Mouse (Mus musculus) heart, embryonic 11.5 days (tissue): ENCODE results near the gene Vmn1r113. TPM values are rescaled to one million over a fixed set of nuclear protein-coding genes. Genes with fewer than 3 reads are reported as not detected.
"Not testable (repeated sequence)": the region's sequence is repeated elsewhere in the genome, so short reads cannot be mapped to it uniquely, and the experiment has no call there.

Experiments
- ATAC-seq: fragments of 200-750 bp; cut with Nextera tagmentation; replicated peaks from 2 replicates; pipeline ENCODE4 v1.8.0; 2017; ENCODE audit warnings: moderate library complexity; ENCODE audit not compliant: insufficient number of reproducible peaks, low FRiP score, low TSS enrichment
- H3K27ac ChIP-seq: fragments of 300-500 bp; sonication (generic); 2 replicates; pipeline ENCODE4 v1.5.1; 2014; ENCODE audit warnings: mild to moderate bottlenecking, low read depth, low read length
- H3K27me3 ChIP-seq: fragments of 300-500 bp; sonication (generic); 2 replicates; pipeline ENCODE4 v1.6.1; 2014; ENCODE audit warnings: mild to moderate bottlenecking, low read length, mixed read lengths; ENCODE audit not compliant: control insufficient read depth, insufficient read depth
- H3K36me3 ChIP-seq: fragments of 300-500 bp; sonication (generic); 2 replicates; pipeline ENCODE4 v1.6.1; 2014; ENCODE audit warnings: mild to moderate bottlenecking, low read length, moderate library complexity, mixed read lengths; ENCODE audit not compliant: control insufficient read depth, insufficient read depth
- H3K4me1 ChIP-seq: fragments of 300-500 bp; sonication (generic); 2 replicates; pipeline ENCODE4 v1.6.1; 2014; ENCODE audit warnings: low read length; ENCODE audit not compliant: control insufficient read depth, insufficient read depth
- H3K4me2 ChIP-seq: fragments of 300-500 bp; sonication (generic); 2 replicates; pipeline ENCODE4 v1.6.1; 2014; ENCODE audit warnings: mild to moderate bottlenecking, moderate library complexity
- H3K4me3 ChIP-seq: fragments of 300-500 bp; sonication (generic); 2 replicates; pipeline ENCODE4 v1.5.1; 2014; ENCODE audit warnings: low read depth, low read length
- H3K9ac ChIP-seq: fragments of 300-500 bp; sonication (generic); 2 replicates; pipeline ENCODE4 v1.6.1; 2014; ENCODE audit warnings: mild to moderate bottlenecking, low read depth, low read length, moderate library complexity
- H3K9me3 ChIP-seq: fragments of 300-500 bp; sonication (generic); replicated peaks from 2 replicates; pipeline ENCODE4 v1.6.1; 2016; ENCODE audit warnings: low read length; ENCODE audit not compliant: control insufficient read depth
- WGBS: fragments of 180-500 bp; shearing (Covaris S2); extraction: QIAGEN DNeasy Blood & Tissue Kit; methylation state at CpG from one replicate; pipeline ENCODE4 v1.1.7; 2014; ENCODE audit not compliant: insufficient replicate concordance; 5-methylcytosine and 5-hydroxymethylcytosine counted together
- polyA plus RNA-seq: library from polyadenylated mRNA; unstranded; fragments of >200 nt; fragmentation: Nextera tagmentation; extraction: Ambion mirVana; gene quantifications from 2 replicates; pipeline ENCODE4 v1.2.1, GENCODE M21; 2014

Gene Vmn1r113
- polyA plus RNA-seq, result not detected in 2 replicates

DNA sequence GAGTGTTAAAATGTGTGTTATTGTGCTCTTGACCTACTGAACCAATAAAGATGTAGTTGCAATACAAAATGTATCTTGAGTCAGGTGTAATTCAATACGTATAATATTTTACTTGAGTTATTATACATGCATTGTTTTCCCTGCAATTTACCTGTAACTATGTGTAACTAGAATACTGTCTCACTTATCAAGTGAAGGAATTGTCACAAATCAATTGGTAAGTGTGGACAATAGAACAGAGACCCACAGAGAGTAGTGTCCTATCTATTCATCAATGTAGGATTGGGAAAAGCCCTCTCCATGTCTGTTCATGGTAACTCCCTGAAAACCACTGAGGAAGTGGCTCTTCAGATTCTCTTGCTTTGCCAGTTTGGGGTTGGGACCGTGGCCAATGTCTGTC lies at the start of gene Vmn1r113:
Vmn1r113 (plus strand) TSS at position 301 of the 400 bp plus-strand sequence.
- not testable (repeated sequence) for H3K36me3 ChIP-seq, H3K4me2 ChIP-seq, H3K4me3 ChIP-seq, H3K9me3 ChIP-seq, H3K27ac ChIP-seq, H3K4me1 ChIP-seq, H3K27me3 ChIP-seq, ATAC-seq, H3K9ac ChIP-seq
- WGBS, result 56% methylated on average over 2 of the region's 2 CpGs

DNA sequence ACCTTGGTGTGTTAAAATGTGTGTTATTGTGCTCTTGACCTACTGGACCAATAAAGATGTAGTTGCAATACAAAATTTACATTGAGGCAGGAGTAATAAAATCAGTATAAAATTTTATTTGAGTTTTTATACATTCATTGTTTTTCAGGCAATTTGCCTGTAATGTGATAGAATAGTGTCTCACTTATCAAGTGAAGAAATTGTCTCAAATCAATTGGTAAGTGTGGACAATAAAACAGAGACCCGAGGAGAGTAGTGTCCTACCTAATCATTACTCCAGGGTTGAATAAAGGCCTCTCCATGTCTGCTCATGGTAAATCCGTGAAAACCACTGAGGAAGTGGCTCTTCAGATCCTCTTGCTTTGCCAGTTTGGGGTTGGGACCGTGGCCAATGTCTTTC lies 16.2 kb upstream of the Vmn1r113 start, which contains the start of gene Vmn1r112:
Vmn1r112 (plus strand) TSS at position 301 of the 400 bp plus-strand sequence.
- not testable (repeated sequence) for ATAC-seq, H3K27me3 ChIP-seq, H3K4me1 ChIP-seq, H3K27ac ChIP-seq, H3K4me2 ChIP-seq, H3K9ac ChIP-seq, H3K36me3 ChIP-seq, H3K4me3 ChIP-seq, H3K9me3 ChIP-seq
- no CpG with 5 or more reads among the region's 3 CpGs for WGBS

DNA sequence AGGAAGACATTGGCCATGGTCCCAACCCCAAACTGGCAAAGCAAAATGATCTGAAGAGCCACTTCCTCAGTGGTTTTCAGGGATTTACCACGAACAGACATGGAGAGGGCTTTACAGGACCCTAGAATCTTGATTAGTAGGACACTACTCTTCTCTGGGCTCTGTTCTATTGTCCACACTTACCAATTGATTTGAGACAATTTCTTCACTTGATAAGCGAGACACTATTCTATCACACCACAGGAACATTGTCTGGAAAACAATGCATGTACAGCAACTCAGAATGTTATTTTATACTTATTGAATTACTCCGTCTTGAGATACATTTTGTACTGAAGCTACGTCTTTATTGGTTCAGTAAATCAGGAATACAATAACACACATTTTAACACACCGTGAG lies 25.0 kb downstream of the Vmn1r113 start, which contains the start of gene Vmn1r114:
Vmn1r114 (minus strand) TSS at position 101 of the 400 bp plus-strand sequence.
- H3K27me3 ChIP-seq, H3K36me3 ChIP-seq, ATAC-seq, H3K9ac ChIP-seq, H3K4me1 ChIP-seq, H3K4me3 ChIP-seq, H3K9me3 ChIP-seq, H3K4me2 ChIP-seq, H3K27ac ChIP-seq: not testable (repeated sequence)
- WGBS, result no CpG with 5 or more reads among the region's 5 CpGs

Other genes with a start within 250 kb of the Vmn1r113 start
- not detected in 2 replicates for gene Gm5726, start 241.5 kb upstream of the Vmn1r113 start, polyA plus RNA-seq
- not detected in 2 replicates for gene Gm4141, start 211.0 kb upstream of the Vmn1r113 start, polyA plus RNA-seq
- gene Gm4513, start 188.3 kb upstream of the Vmn1r113 start, polyA plus RNA-seq, result not detected in 2 replicates
- not detected in 2 replicates for gene Vmn1r107, start 118.4 kb upstream of the Vmn1r113 start, polyA plus RNA-seq
- gene Vmn1r111, start 84.1 kb upstream of the Vmn1r113 start, polyA plus RNA-seq, result not detected in 2 replicates
- gene Gm10668, start 56.7 kb upstream of the Vmn1r113 start, polyA plus RNA-seq, result not detected in 2 replicates
- not detected in 2 replicates for gene Vmn1r112, start 16.1 kb upstream of the Vmn1r113 start, polyA plus RNA-seq
- gene Vmn1r114, start 24.9 kb downstream of the Vmn1r113 start, polyA plus RNA-seq, result not detected in 2 replicates
- not detected in 2 replicates for gene Vmn1r115, start 57.7 kb downstream of the Vmn1r113 start, polyA plus RNA-seq
- gene Vmn1r116, start 85.0 kb downstream of the Vmn1r113 start, polyA plus RNA-seq, result not detected in 2 replicates
- gene Vmn1r117, start 96.8 kb downstream of the Vmn1r113 start, polyA plus RNA-seq, result not detected in 2 replicates
- gene Vmn1r118, start 125.1 kb downstream of the Vmn1r113 start, polyA plus RNA-seq, result not detected in 2 replicates
- not detected in 2 replicates for gene Vmn1r119, start 225.2 kb downstream of the Vmn1r113 start, polyA plus RNA-seq